Mouse (Mus musculus): ENCODE data around the gene Gm6793. TPM values are rescaled to one million over a fixed set of nuclear protein-coding genes. Genes with fewer than 3 reads are reported as not detected.

Gm6793 gene
- total and polyA plus RNA-seq, 2 experiments from 2014 or later, result 0.70 TPM; not detected in 1

DNA sequence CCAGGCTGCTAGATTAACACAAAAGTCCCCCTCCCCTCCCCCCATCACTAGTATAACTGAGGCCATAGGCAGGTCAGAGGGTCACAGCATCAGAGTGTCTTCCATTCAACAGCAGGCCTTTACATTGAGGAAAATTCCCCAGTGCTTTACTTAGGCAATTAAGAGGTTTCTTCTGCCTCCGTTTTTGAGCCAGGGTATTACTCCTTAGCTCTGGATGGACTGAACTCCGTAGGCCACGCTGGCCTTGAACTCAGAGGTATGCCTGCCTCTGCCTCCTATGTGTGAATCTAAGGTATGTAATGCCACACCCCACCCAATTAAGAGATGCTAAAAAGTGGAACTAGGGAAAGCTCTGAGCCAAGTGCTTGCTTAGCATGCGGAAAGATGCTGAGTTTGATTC, 51.3 kb downstream of the Gm6793 start:
- no peaks in the 10 kb centered on the region for H3K9me3 ChIP-seq (ENCODE audit: low read length)
- no peaks in the 10 kb centered on the region for H3K4me1 ChIP-seq (ENCODE audit: insufficient read depth, low read length)
- no peak overlapping the region for H3K27ac ChIP-seq
- TF ChIP-seq CTCF (IDR thresholded peaks at IDR 0.05; ENCODE audit: low read depth), result no peak
- no peaks in the 10 kb centered on the region for H3K36me3 ChIP-seq (ENCODE audit: insufficient read depth, low read length)
- H3K9ac ChIP-seq (replicated peaks; ENCODE audit: low read length), result no peak overlapping the region
- H3K4me3 ChIP-seq (ENCODE audit: low read length), result no peak overlapping the region
- H3K27me3 ChIP-seq (ENCODE audit: insufficient read depth, low read length), result no peaks in the 10 kb centered on the region
- WGBS, result 78% methylated on average over 4 of the region's 4 CpGs
- DNase-seq (ENCODE audit: low spot score), result no peak
- no peak overlapping the region for H3K4me2 ChIP-seq (ENCODE audit: low read depth, low read length)
- ATAC-seq, result no peak

Other genes with a start within 250 kb of the Gm6793 start
- gene Cfdp1, start 160.7 kb downstream of the Gm6793 start, total RNA-seq (2014; rRNA removed), result 24.9 and 26.5 TPM in 2 replicates
- gene Cfdp1, start 160.7 kb downstream of the Gm6793 start, polyA plus RNA-seq (2015; fragmentation: Nextera tagmentation; extraction: Ambion mirVana), result 170 and 180 TPM in 2 replicates
- gene Tmem170, start 138.3 kb downstream of the Gm6793 start, total RNA-seq (2014; rRNA removed), result 3.2 and 3.5 TPM in 2 replicates
- gene Tmem170, start 138.3 kb downstream of the Gm6793 start, polyA plus RNA-seq (2015; fragmentation: Nextera tagmentation; extraction: Ambion mirVana), result 2.3 and 3.0 TPM in 2 replicates
- 2.4 and 4.2 TPM in 2 replicates for gene Chst5, start 104.6 kb downstream of the Gm6793 start, total RNA-seq (2014; rRNA removed)
- gene Chst5, start 104.6 kb downstream of the Gm6793 start, polyA plus RNA-seq (2015; fragmentation: Nextera tagmentation; extraction: Ambion mirVana), result 3.2 and 3.8 TPM in 2 replicates
- 15.5 and 16.7 TPM in 2 replicates for gene Tmem231, start 81.2 kb downstream of the Gm6793 start, total RNA-seq (2014; rRNA removed)
- gene Tmem231, start 81.2 kb downstream of the Gm6793 start, polyA plus RNA-seq (2015; fragmentation: Nextera tagmentation; extraction: Ambion mirVana), result 14.4 and 14.6 TPM in 2 replicates
- 86.2 and 99.4 TPM in 2 replicates for gene Gabarapl2, start 74.3 kb downstream of the Gm6793 start, total RNA-seq (2014; rRNA removed)
- 461 and 465 TPM in 2 replicates for gene Gabarapl2, start 74.3 kb downstream of the Gm6793 start, polyA plus RNA-seq (2015; fragmentation: Nextera tagmentation; extraction: Ambion mirVana)
- 3.8 and 4.5 TPM in 2 replicates for gene Adat1, start 22.7 kb downstream of the Gm6793 start, total RNA-seq (2014; rRNA removed)
- 4.7 and 4.9 TPM in 2 replicates for gene Adat1, start 22.7 kb downstream of the Gm6793 start, polyA plus RNA-seq (2015; fragmentation: Nextera tagmentation; extraction: Ambion mirVana)
- 106 and 107 TPM in 2 replicates for gene Kars, start 3.7 kb downstream of the Gm6793 start, total RNA-seq (2014; rRNA removed)
- 158 and 162 TPM in 2 replicates for gene Kars, start 3.7 kb downstream of the Gm6793 start, polyA plus RNA-seq (2015; fragmentation: Nextera tagmentation; extraction: Ambion mirVana)
- 48.8 and 51.1 TPM in 2 replicates for gene Terf2ip, start 3.6 kb downstream of the Gm6793 start, total RNA-seq (2014; rRNA removed)
- gene Terf2ip, start 3.6 kb downstream of the Gm6793 start, polyA plus RNA-seq (2015; fragmentation: Nextera tagmentation; extraction: Ambion mirVana), result 56.0 and 60.8 TPM in 2 replicates